Comparison of ENCODE assay signal across 1 mouse cellular context in genomic region chr14:50795261-50795935, GRCm38 (mm10).
TF ChIP-seq lines count a peak whose summit lies in the region.

No protein-coding gene starts in this region.

TF ChIP-seq in MEL, 35 proteins besides CTCF, POLR2A, EP300 and RAD21:
- no peak for TF ChIP-seq MEF2A (IDR thresholded peaks at IDR 0.05; ENCODE audit: extremely low read depth, insufficient replicate concordance, low read depth, low read length, poor library complexity, severe bottlenecking)
- no peak for TF ChIP-seq MYC (IDR thresholded peaks at IDR 0.05; ENCODE audit: low read depth, low read length)
- no peak for TF ChIP-seq NRF1 (IDR thresholded peaks at IDR 0.05; ENCODE audit: insufficient read depth, low read depth, low read length, poor library complexity, severe bottlenecking)
- TF ChIP-seq GABPA (IDR thresholded peaks at IDR 0.05; ENCODE audit: low read depth, low read length): no peak
